Mouse (Mus musculus) CH12.LX (cell line): ENCODE measurements at regions not wholly inside any gene's neighbourhood (a gene's known extent, or its start where the extent isn't known, plus 50 kb on each side); places are given as distances from the start of the nearest gene placed in this dataset.

Source experiments
- DNase-seq: peaks from one replicate; pipeline ENCODE4 v3.0.0-alpha.2; 2013; ENCODE audit errors: extremely low read depth
- H3K27ac ChIP-seq: 2 replicates; pipeline ENCODE4 v1.5.1; 2012; ENCODE audit warnings: low read depth, mild to moderate bottlenecking, control low read depth, moderate library complexity; ENCODE audit not compliant: insufficient read depth
- H3K27me3 ChIP-seq: replicated peaks from 2 replicates; pipeline ENCODE3; 2012; ENCODE audit warnings: inconsistent platforms
- H3K36me3 ChIP-seq, 2 experiments: replicated peaks in 1 of 2; 2 replicates each; pipeline versions ENCODE3 to v1.6.1; 2012; ENCODE audit warnings: inconsistent platforms in 1 of 2, low read length in 1 of 2, mild to moderate bottlenecking in 1 of 2, mixed read lengths in 1 of 2, moderate library complexity in 1 of 2; ENCODE audit not compliant: control insufficient read depth in 1 of 2, insufficient read depth in 1 of 2
- H3K4me1 ChIP-seq, 2 experiments: 2 replicates each; pipeline ENCODE4 v1.6.1; 2012; ENCODE audit warnings: inconsistent platforms in 1 of 2, moderate library complexity in 1 of 2; ENCODE audit not compliant: insufficient read depth in 2 of 2, control insufficient read depth in 1 of 2
- H3K4me2 ChIP-seq: 2 replicates; pipeline ENCODE4 v1.6.1; 2012; ENCODE audit warnings: low read depth, mild to moderate bottlenecking, control low read depth; ENCODE audit not compliant: poor library complexity, insufficient read depth, severe bottlenecking
- H3K4me3 ChIP-seq, 3 experiments: fragments of 150-350 bp in 1 of 3; sonication (generic) in 1 of 3; replicated peaks in 1 of 3; 2 replicates each; pipeline versions ENCODE3 to v1.5.1; 2011 to 2012; ENCODE audit warnings: low read depth in 2 of 3, low read length in 2 of 3, mild to moderate bottlenecking in 2 of 3, moderate library complexity in 2 of 3, control low read depth in 1 of 3, improper control_type of control experiment in 1 of 3, inconsistent platforms in 1 of 3, mixed read lengths in 1 of 3; ENCODE audit not compliant: poor library complexity in 1 of 3
- H3K79me2 ChIP-seq: replicated peaks from 2 replicates; pipeline ENCODE4 v1.6.1; 2012; ENCODE audit warnings: mild to moderate bottlenecking, moderate library complexity; ENCODE audit not compliant: control insufficient read depth, poor library complexity, insufficient read depth, severe bottlenecking; ENCODE audit errors: extremely low read depth
- H3K9ac ChIP-seq: 2 replicates; pipeline ENCODE4 v1.6.1; 2012; ENCODE audit warnings: low read depth, mild to moderate bottlenecking, control low read depth, moderate library complexity; ENCODE audit not compliant: insufficient read depth
- H3K9me3 ChIP-seq: replicated peaks from 2 replicates; pipeline ENCODE3; 2012; ENCODE audit warnings: low read length, inconsistent platforms, mixed read lengths
- BHLHE40 ChIP-seq: IDR thresholded peaks from 2 replicates; pipeline ENCODE4 v1.6.1; 2011; ENCODE audit warnings: mild to moderate bottlenecking, low read depth, low read length, improper control_type of control experiment
- CHD1 ChIP-seq: IDR thresholded peaks from 2 replicates; pipeline ENCODE4 v1.6.1; 2012; ENCODE audit warnings: low read depth, low read length, improper control_type of control experiment, inconsistent platforms
- E2F4 ChIP-seq: IDR thresholded peaks from 2 replicates; pipeline ENCODE4 v1.6.1; 2011; ENCODE audit warnings: low read depth, low read length, improper control_type of control experiment; ENCODE audit not compliant: insufficient replicate concordance
- EP300 ChIP-seq: IDR thresholded peaks from 2 replicates; pipeline ENCODE4 v1.6.1; 2011; ENCODE audit warnings: low read length, improper control_type of control experiment
- ETS1 ChIP-seq: conservative IDR thresholded peaks from 2 replicates; pipeline ENCODE4 v1.6.1; 2012; ENCODE audit warnings: low read depth, mild to moderate bottlenecking, inconsistent platforms, low read length, improper control_type of control experiment, moderate library complexity
- GABPA ChIP-seq: IDR thresholded peaks from 2 replicates; pipeline ENCODE4 v1.6.1; 2012; ENCODE audit warnings: low read depth, low read length, improper control_type of control experiment, inconsistent platforms; ENCODE audit not compliant: insufficient replicate concordance
- HCFC1 ChIP-seq: IDR thresholded peaks from 2 replicates; pipeline ENCODE4 v1.6.1; 2012; ENCODE audit warnings: low read depth, mild to moderate bottlenecking, inconsistent platforms, low read length, improper control_type of control experiment
- JUN ChIP-seq: IDR thresholded peaks from 2 replicates; pipeline ENCODE4 v1.6.1; 2011; ENCODE audit warnings: low read depth, mild to moderate bottlenecking, low read length, improper control_type of control experiment, moderate library complexity; ENCODE audit not compliant: insufficient read depth
- JUND ChIP-seq: conservative IDR thresholded peaks from 2 replicates; pipeline ENCODE4 v1.6.1; 2011; ENCODE audit warnings: low read depth, low read length, improper control_type of control experiment
- KAT2A ChIP-seq: IDR thresholded peaks from 2 replicates; pipeline ENCODE4 v1.6.1; 2012; ENCODE audit warnings: low read length, improper control_type of control experiment, inconsistent platforms; ENCODE audit not compliant: insufficient replicate concordance
- MAX ChIP-seq: IDR thresholded peaks from 2 replicates; pipeline ENCODE4 v1.6.1; 2011; ENCODE audit warnings: low read length, improper control_type of control experiment
- MEF2A ChIP-seq: IDR thresholded peaks from 2 replicates; pipeline ENCODE4 v1.6.1; 2014; ENCODE audit warnings: low read depth, mild to moderate bottlenecking, inconsistent platforms, low read length, improper control_type of control experiment, borderline replicate concordance
- MXI1 ChIP-seq: IDR thresholded peaks from 2 replicates; pipeline ENCODE4 v1.6.1; 2011; ENCODE audit warnings: mild to moderate bottlenecking, low read depth, low read length, improper control_type of control experiment
- MYC ChIP-seq: IDR thresholded peaks from 2 replicates; pipeline ENCODE4 v1.6.1; 2011; ENCODE audit warnings: low read depth, mild to moderate bottlenecking, improper control_type of control experiment, low read length
- NRF1 ChIP-seq: IDR thresholded peaks from 2 replicates; pipeline ENCODE4 v1.6.1; 2014; ENCODE audit warnings: low read depth, mild to moderate bottlenecking, inconsistent platforms, low read length, improper control_type of control experiment, moderate library complexity
- PAX5 ChIP-seq: IDR thresholded peaks from 2 replicates; pipeline ENCODE4 v1.6.1; 2012; ENCODE audit warnings: low read length, inconsistent platforms, mixed read lengths
- POLR2A ChIP-seq: IDR thresholded peaks from 2 replicates; pipeline ENCODE4 v1.6.1; 2011; ENCODE audit warnings: low read depth, mild to moderate bottlenecking, improper control_type of control experiment, low read length
- RAD21 ChIP-seq: IDR thresholded peaks from 2 replicates; pipeline ENCODE4 v1.6.1; 2011; ENCODE audit warnings: low read depth, mild to moderate bottlenecking, low read length, improper control_type of control experiment, moderate library complexity
- RCOR1 ChIP-seq: conservative IDR thresholded peaks from 2 replicates; pipeline ENCODE4 v1.6.1; 2012; ENCODE audit warnings: low read depth, mild to moderate bottlenecking, inconsistent platforms, low read length, improper control_type of control experiment
- TCF12 ChIP-seq: IDR thresholded peaks from 2 replicates; pipeline ENCODE4 v1.6.1; 2014; ENCODE audit warnings: low read depth, mild to moderate bottlenecking, inconsistent platforms, low read length, improper control_type of control experiment
- UBTF ChIP-seq: IDR thresholded peaks from 2 replicates; pipeline ENCODE4 v1.6.1; 2012; ENCODE audit warnings: low read depth, mild to moderate bottlenecking, inconsistent platforms, low read length, improper control_type of control experiment, moderate library complexity
- ZC3H11A ChIP-seq: IDR thresholded peaks from 2 replicates; pipeline ENCODE4 v1.6.1; 2012; ENCODE audit warnings: low read depth, mild to moderate bottlenecking, inconsistent platforms, low read length, improper control_type of control experiment
- ZKSCAN1 ChIP-seq: IDR thresholded peaks from 2 replicates; pipeline ENCODE4 v1.6.1; 2012; ENCODE audit warnings: low read depth, inconsistent platforms, low read length, improper control_type of control experiment, borderline replicate concordance
- dilution Hi-C: fragments of 300-500 bp; cut with MboI; formaldehyde crosslinking; loops from 2 replicates; pipeline ENCODE4 v1.14.3; 2020; ENCODE audit warnings: low sequenced_read_pairs; ENCODE audit not compliant: extremely low pct_unique_long_range_greater_than_20kb, extremely low pct_ligation_motif_present
- in situ Hi-C: fragments of 300-500 bp; cut with MboI; formaldehyde crosslinking; loops from 3 replicates; pipeline ENCODE4 v1.14.3; 2019; ENCODE audit warnings: low sequenced_read_pairs, low pct_ligation_motif_present, low pct_unique_long_range_greater_than_20kb, mixed read lengths

GRCm38 (mm10) chr5:75471010-75471409 is 103.7 kb upstream of the Kit start:
- no peak for DNase-seq
- dilution Hi-C loops, result no loop called here
- no peaks in the 10 kb centered on the region for H3K79me2 ChIP-seq
- no peak for TF ChIP-seq POLR2A
- no peak for TF ChIP-seq ETS1
- no peak for TF ChIP-seq MAX
- TF ChIP-seq KAT2A, result no peak
- no peak for TF ChIP-seq EP300
- TF ChIP-seq E2F4, result no peak
- TF ChIP-seq JUND, result no peak
- no peak for TF ChIP-seq ZKSCAN1
- TF ChIP-seq BHLHE40, result no peak
- TF ChIP-seq MXI1, result no peak
- no peak for TF ChIP-seq CHD1
- H3K4me1 ChIP-seq, result no peaks in the 10 kb centered on the region
- in situ Hi-C loops, result no loop called here
- no peaks in the 10 kb centered on the region for H3K36me3 ChIP-seq
- no peak overlapping the region for H3K4me2 ChIP-seq
- H3K27ac ChIP-seq, result no peak overlapping the region
- H3K9me3 ChIP-seq, result peaks cover 3% of the 10 kb centered on the region
- H3K4me3 ChIP-seq, result no peak overlapping the region
- no peak overlapping the region for H3K9ac ChIP-seq
- no peaks in the 10 kb centered on the region for H3K27me3 ChIP-seq

GRCm38 (mm10) chr5:75472484-75472883 is 102.2 kb upstream of the Kit start:
- H3K79me2 ChIP-seq, result no peaks in the 10 kb centered on the region
- H3K27me3 ChIP-seq, result no peaks in the 10 kb centered on the region
- dilution Hi-C loops, result no loop called here
- no peak for TF ChIP-seq GABPA
- no peak for DNase-seq
- no peak overlapping the region for H3K9ac ChIP-seq
- H3K27ac ChIP-seq, result no peak overlapping the region
- H3K4me2 ChIP-seq, result no peak overlapping the region
- no peaks in the 10 kb centered on the region for H3K36me3 ChIP-seq
- H3K4me1 ChIP-seq, result no peaks in the 10 kb centered on the region
- in situ Hi-C loops, result no loop called here
- no peak overlapping the region for H3K4me3 ChIP-seq
- H3K9me3 ChIP-seq, result peaks cover 3% of the 10 kb centered on the region

- no peak for TF ChIP-seq BHLHE40
- TF ChIP-seq ZC3H11A, result no peak
- no peak for TF ChIP-seq MEF2A
- TF ChIP-seq HCFC1, result no peak
- TF ChIP-seq ETS1, result no peak
- no peak for TF ChIP-seq RCOR1
- no peak for TF ChIP-seq RAD21
- no peak for TF ChIP-seq PAX5
- no peak for TF ChIP-seq MYC
- TF ChIP-seq TCF12, result no peak
- TF ChIP-seq ZKSCAN1, result no peak
- no peak for TF ChIP-seq JUN
- TF ChIP-seq MAX, result no peak
- TF ChIP-seq NRF1, result no peak
- no peak for TF ChIP-seq UBTF
- no peak for TF ChIP-seq CHD1
- TF ChIP-seq MXI1, result no peak
- H3K36me3 ChIP-seq, result no peaks in the 10 kb centered on the region
- in situ Hi-C loops (no loop called here), dilution Hi-C loops (no loop called here)
- no peak overlapping the region for H3K27ac ChIP-seq
- H3K79me2 ChIP-seq, result no peaks in the 10 kb centered on the region
- no peaks in the 10 kb centered on the region for H3K27me3 ChIP-seq
- H3K9me3 ChIP-seq, result no peaks in the 10 kb centered on the region
- no peak overlapping the region for H3K9ac ChIP-seq
- no peak for DNase-seq
- peaks cover 0 to 4% of the 10 kb centered on the region in 2 experiments; a peak in 1 of 4 replicates for H3K4me1 ChIP-seq
- no peak overlapping the region for H3K4me2 ChIP-seq
- no peak overlapping the region for H3K4me3 ChIP-seq
These were observed 99.3 kb upstream of the Kit start for GRCm38 (mm10) chr5:75475414-75475813.
